In the genomic region with DNA sequence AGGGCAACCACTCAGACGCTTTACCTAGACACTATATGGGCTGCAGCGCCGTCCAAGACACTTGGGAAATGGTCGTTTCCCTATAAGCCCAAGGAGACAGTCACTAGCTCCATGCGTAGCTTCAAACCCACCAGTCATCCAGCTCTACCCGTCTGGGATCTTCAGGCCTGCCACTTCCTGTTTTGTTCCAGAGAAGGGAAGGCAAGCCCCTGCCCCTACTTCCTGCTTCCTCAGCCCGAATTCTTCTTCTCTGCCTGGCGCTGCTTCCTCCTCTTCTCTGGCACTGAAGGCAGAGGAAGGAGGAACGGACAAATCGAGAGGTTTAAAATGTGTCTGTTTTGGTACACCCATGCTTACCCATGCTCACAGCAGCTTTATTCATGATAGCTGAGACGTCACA, we compare ENCODE assay signal across 18 mouse cellular contexts. TPM values are rescaled to one million over a fixed set of nuclear protein-coding genes. Genes with fewer than 3 reads are reported as not detected.
DNase-seq lines count a peak whose midpoint lies in the region; ATAC-seq and TF ChIP-seq lines count a peak whose summit lies in the region.
"Had no signal": no experiment of that assay in that cellular context is flagged by ENCODE, and none has a peak within 500 bp of the region (broad histone marks: within the 10 kb centered on the region; RNA-seq: fewer than 3 reads in every experiment).

No protein-coding gene starts in this region.

- ATAC-seq in hindbrain, postnatal 0 days, result no peak
- ATAC-seq in hindbrain, embryonic 16.5 days, result no peak
- ATAC-seq in lung, embryonic 14.5 days (ENCODE audit: insufficient read depth), result peak; percentile 50; the same call in 1 of the 2 replicates
- 0 out of 2 replicates have a peak, but pooled peaks have one; percentile 42 for ATAC-seq in monocyte, adult 5-6 weeks (replicated peaks; ENCODE audit: insufficient number of reproducible peaks, low FRiP score, low TSS enrichment, poor library complexity, severe bottlenecking)
- ATAC-seq: intestine, embryonic 16.5 days had no signal

- H3K27me3 ChIP-seq in hindbrain, postnatal 0 days (ENCODE audit: insufficient read depth, low read length), result no peaks in the 10 kb centered on the region
- H3K27me3 ChIP-seq in hindbrain, embryonic 16.5 days (replicated peaks; ENCODE audit: control insufficient read depth, insufficient read depth, low read length), result no peaks in the 10 kb centered on the region
- no peaks in the 10 kb centered on the region for H3K27me3 ChIP-seq in lung, embryonic 14.5 days (ENCODE audit: insufficient read depth, low read length)
- H3K27me3 ChIP-seq: embryonic facial prominence, embryonic 15.5 days; forebrain, embryonic 13.5 days; limb, embryonic 13.5 days had no signal

- H3K9ac ChIP-seq in hindbrain, postnatal 0 days (replicated peaks; ENCODE audit: low read length), result no peak overlapping the region
- no peak overlapping the region for H3K9ac ChIP-seq in hindbrain, embryonic 16.5 days (ENCODE audit: low read depth, low read length)
- H3K9ac ChIP-seq in lung, embryonic 14.5 days, result no peak overlapping the region
- H3K9ac ChIP-seq: embryonic facial prominence, embryonic 15.5 days; forebrain, embryonic 13.5 days; limb, embryonic 13.5 days had no signal

- H3K36me3 ChIP-seq in hindbrain, postnatal 0 days (ENCODE audit: insufficient read depth, low read length), result no peaks in the 10 kb centered on the region
- no peaks in the 10 kb centered on the region for H3K36me3 ChIP-seq in hindbrain, embryonic 16.5 days (ENCODE audit: control insufficient read depth, insufficient read depth, low read length)
- H3K36me3 ChIP-seq in lung, embryonic 14.5 days (ENCODE audit: insufficient read depth), result no peaks in the 10 kb centered on the region
- H3K36me3 ChIP-seq: embryonic facial prominence, embryonic 15.5 days; limb, embryonic 13.5 days had no signal

- H3K4me3 ChIP-seq in hindbrain, postnatal 0 days (ENCODE audit: low read length), result no peak overlapping the region
- no peak overlapping the region for H3K4me3 ChIP-seq in hindbrain, embryonic 16.5 days (ENCODE audit: low read length)
- H3K4me3 ChIP-seq in lung, embryonic 14.5 days (ENCODE audit: low read depth, low read length), result no peak overlapping the region
- H3K4me3 ChIP-seq: embryonic facial prominence, embryonic 15.5 days; forebrain, embryonic 13.5 days; left cerebral cortex, adult 2 months; limb, embryonic 13.5 days had no signal

- 79% methylated on average over 11 of the region's 11 CpGs for whole genome bisulfite sequencing in hindbrain, postnatal 0 days
- WGBS in hindbrain, embryonic 16.5 days, result 82% methylated on average over 11 of the region's 11 CpGs
- WGBS in lung, embryonic 14.5 days, result 68% methylated on average over 11 of the region's 11 CpGs

- peaks cover 4% of the 10 kb centered on the region; the same call in 1 of the 2 replicates for H3K9me3 ChIP-seq in hindbrain, postnatal 0 days (ENCODE audit: low read length)
- H3K9me3 ChIP-seq in hindbrain, embryonic 16.5 days (ENCODE audit: control insufficient read depth, low read length), result peaks cover 8% of the 10 kb centered on the region
- H3K9me3 ChIP-seq in lung, embryonic 14.5 days (ENCODE audit: low read depth, low read length), result peaks cover 3% of the 10 kb centered on the region; the same call in 1 of the 2 replicates

- no peak for TF ChIP-seq CTCF in hindbrain, postnatal 0 days (IDR thresholded peaks at IDR 0.05; ENCODE audit: low read depth)
- TF ChIP-seq CTCF in lung, embryonic 14.5 days (IDR thresholded peaks at IDR 0.05; ENCODE audit: low read depth), result no peak

- H3K4me2 ChIP-seq in hindbrain, postnatal 0 days (ENCODE audit: low read depth, low read length), result no peak overlapping the region
- no peak overlapping the region for H3K4me2 ChIP-seq in hindbrain, embryonic 16.5 days (ENCODE audit: low read length)
- no peak overlapping the region for H3K4me2 ChIP-seq in lung, embryonic 14.5 days
- H3K4me2 ChIP-seq: embryonic facial prominence, embryonic 15.5 days; forebrain, embryonic 13.5 days; heart, embryonic 11.5 days; limb, embryonic 13.5 days had no signal

- H3K4me1 ChIP-seq in hindbrain, postnatal 0 days (ENCODE audit: insufficient read depth, low read length), result no peaks in the 10 kb centered on the region; the same call in 1 of the 2 replicates
- peaks cover 6% of the 10 kb centered on the region; the same call in 1 of the 2 replicates for H3K4me1 ChIP-seq in hindbrain, embryonic 16.5 days (ENCODE audit: control insufficient read depth, insufficient read depth, low read depth, low read length)
- H3K4me1 ChIP-seq in lung, embryonic 14.5 days (ENCODE audit: insufficient read depth), result no peaks in the 10 kb centered on the region
- H3K4me1 ChIP-seq: forebrain, embryonic 13.5 days had no signal

- no peak for DNase-seq in hindbrain, postnatal 0 days (ENCODE audit: low spot score)
- peak; percentile 12 for DNase-seq in thymus, postnatal 0 days (ENCODE audit: low spot score)
- DNase-seq in thymus, adult 18-20 months, result no peak
- DNase-seq in lung, embryonic 14.5 days, result peak; percentile 20
- DNase-seq in Muller cell, postnatal 12 days (ENCODE audit: inconsistent ontology term), result no peak
- no peak for DNase-seq in cerebellum, postnatal 36 days
- DNase-seq: adrenal gland, postnatal 25 days; kidney, postnatal 4 days had no signal

- peak overlapping the region; percentile 51; the same call in 1 of the 2 replicates for H3K27ac ChIP-seq in hindbrain, postnatal 0 days
- H3K27ac ChIP-seq in hindbrain, embryonic 16.5 days (ENCODE audit: low read depth, low read length), result no peak overlapping the region
- no peak overlapping the region for H3K27ac ChIP-seq in lung, embryonic 14.5 days (ENCODE audit: low read depth)
- H3K27ac ChIP-seq: embryonic facial prominence, embryonic 15.5 days; forebrain, embryonic 13.5 days; limb, embryonic 13.5 days had no signal

RNA-seq across cellular contexts. Expression of a gene that starts 14.1 kb away (rescaled TPM):
- total RNA-seq in hindbrain, postnatal 0 days (2014; rRNA removed), result not detected in 2 replicates
- not detected in 2 replicates for polyA plus RNA-seq in hindbrain, postnatal 0 days (2015; fragmentation: Nextera tagmentation; extraction: Ambion mirVana)
- polyA plus RNA-seq in hindbrain, embryonic 16.5 days (2015; fragmentation: Nextera tagmentation; extraction: Ambion mirVana), result not detected in 2 replicates
- not detected in 2 replicates for polyA plus RNA-seq in thymus, postnatal 0 days (2015; fragmentation: Nextera tagmentation; extraction: Ambion mirVana)
- polyA plus RNA-seq in lung, embryonic 14.5 days (2014; fragmentation: Nextera tagmentation; extraction: Ambion mirVana), result not detected in 2 replicates
- total RNA-seq in monocyte, adult 5-6 weeks (2017), result not detected in 3 replicates
- total RNA-seq: adrenal gland, postnatal 25 days; gastrocnemius, adult 8-10 months; heart, postnatal 36 days; left cerebral cortex, adult 2 months had no signal
- polyA plus RNA-seq: embryonic facial prominence, embryonic 15.5 days; forebrain, embryonic 13.5 days; heart, embryonic 11.5 days; intestine, embryonic 16.5 days; limb, embryonic 13.5 days had no signal

RNA-seq across cellular contexts. Expression of a gene that starts 35.9 kb away (rescaled TPM):
- total RNA-seq in hindbrain, postnatal 0 days (2014; rRNA removed), result 24.0 and 29.9 TPM in 2 replicates
- polyA plus RNA-seq in hindbrain, postnatal 0 days (2015; fragmentation: Nextera tagmentation; extraction: Ambion mirVana), result 31.5 and 34.4 TPM in 2 replicates
- polyA plus RNA-seq in hindbrain, embryonic 16.5 days (2015; fragmentation: Nextera tagmentation; extraction: Ambion mirVana), result 29.2 and 32.8 TPM in 2 replicates
- 26.3 and 34.4 TPM in 2 replicates for polyA plus RNA-seq in thymus, postnatal 0 days (2015; fragmentation: Nextera tagmentation; extraction: Ambion mirVana)
- 88.8 and 91.8 TPM in 2 replicates for polyA plus RNA-seq in lung, embryonic 14.5 days (2014; fragmentation: Nextera tagmentation; extraction: Ambion mirVana)
- 228 to 287 TPM (median 266 TPM) in 3 replicates for total RNA-seq in monocyte, adult 5-6 weeks (2017)

Comparison
In these comparisons a context has a peak if more than half of its experiments do, and no peak if none do; other contexts are left out.
1. DNase-seq: peak in thymus, postnatal 0 days (single experiment) and lung, embryonic 14.5 days (single experiment); none in hindbrain, postnatal 0 days (single experiment), thymus, adult 18-20 months (0 of 2), Muller cell, postnatal 12 days (single experiment) and cerebellum, postnatal 36 days (0 of 2).
2. ATAC-seq: peak in lung, embryonic 14.5 days (single experiment) and monocyte, adult 5-6 weeks (single experiment); none in hindbrain, postnatal 0 days (single experiment) and hindbrain, embryonic 16.5 days (single experiment).